Mouse (Mus musculus): ENCODE data around the gene Meis1.

DNA sequence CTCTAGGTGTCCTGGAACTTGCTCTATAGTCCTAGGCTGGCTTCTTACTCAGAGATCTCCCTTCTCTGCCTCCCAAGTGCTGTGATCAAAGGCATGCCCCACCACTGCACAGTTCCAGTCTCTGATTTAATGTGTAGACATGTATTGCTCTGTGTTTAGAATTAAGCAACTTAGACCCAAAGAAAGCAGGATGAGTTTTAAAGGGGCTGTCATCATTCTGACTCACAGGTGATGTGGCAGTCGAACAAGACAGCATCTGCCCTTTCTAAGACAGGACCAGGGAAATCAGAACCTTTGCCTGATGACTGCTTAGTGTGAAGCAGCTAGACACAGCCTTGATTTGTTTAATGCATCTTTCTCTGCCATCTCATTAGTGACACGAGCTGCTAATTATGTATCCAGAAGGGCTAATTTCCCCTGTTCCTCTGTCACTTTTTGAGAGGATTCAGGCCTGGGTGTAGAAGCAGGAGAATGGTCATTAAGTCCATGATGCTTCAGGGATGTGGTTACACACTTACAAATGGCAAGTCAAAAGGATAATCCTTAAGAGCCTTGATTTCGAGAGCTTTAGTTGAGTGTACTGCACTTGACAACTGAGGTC lies 99.5 kb downstream of the Meis1 start:
- TF ChIP-seq MXI1 (IDR thresholded peaks at IDR 0.05; ENCODE audit: low read depth, low read length), result no peak
- no peak for TF ChIP-seq POLR2A (IDR thresholded peaks at IDR 0.05; ENCODE audit: low read depth, low read length)
- TF ChIP-seq MEF2A (IDR thresholded peaks at IDR 0.05; ENCODE audit: borderline replicate concordance, low read depth, low read length), result no peak
